Mouse (Mus musculus): ENCODE data around the gene Ffar4.

DNA sequence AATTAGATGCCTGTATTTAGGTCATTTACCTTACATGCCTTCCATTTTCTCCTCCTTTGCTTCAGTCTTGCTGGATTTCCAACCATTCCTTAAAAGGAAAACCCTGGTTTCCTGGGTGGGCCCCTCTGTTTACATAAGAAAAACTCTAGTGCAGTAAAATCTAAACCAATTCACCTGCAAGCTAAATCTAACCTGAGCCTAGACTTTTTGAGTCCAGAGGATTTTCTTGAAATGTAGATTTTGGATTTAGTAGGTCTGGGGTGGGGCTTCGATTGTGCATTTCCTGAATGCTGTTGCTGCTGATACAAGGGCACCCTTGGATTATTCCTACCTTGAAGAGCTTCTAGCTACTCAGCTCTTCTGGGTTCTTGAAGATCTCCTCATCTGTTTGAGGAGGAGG lies 32.8 kb upstream of the Ffar4 start:
- TF ChIP-seq POLR2A (IDR thresholded peaks at IDR 0.05; ENCODE audit: control insufficient read depth, low read depth, low read length) (no peak), CTCF (IDR thresholded peaks at IDR 0.05; ENCODE audit: control insufficient read depth, insufficient read depth, insufficient replicate concordance, low read depth, low read length) (no peak)

Data from testis, adult 2 months (tissue).